Mouse (Mus musculus) left cerebral cortex, postnatal 10 days (tissue): Measurements from ENCODE around the gene Igdcc4. TPM values are rescaled to one million over a fixed set of nuclear protein-coding genes. Genes with fewer than 3 reads are reported as not detected.
A peak's percentile ranks its signal among the peaks of the same experiment; 100 is the strongest.

ENCODE experiments used
- DNase-seq, 2 experiments: peaks; one replicate each; pipeline ENCODE4 v3.0.0; 2021 to 2022; ENCODE audit warnings: low spot score in 2 of 2, mixed read lengths in 1 of 2; ENCODE audit errors: extremely low spot score in 1 of 2
- intact Hi-C: fragments of 180-260 bp; cut with DNase I; formaldehyde crosslinking; loops from one replicate; pipeline ENCODE4 v1.15.1; 2025
- total RNA-seq, 2 experiments: library from RNA; stranded (reverse); gene quantifications; 2 replicates each; pipeline ENCODE4 v1.2.3; 2021

The Igdcc4 gene
- total RNA-seq, 2 experiments from 2014 or later, result 25.5 to 29.2 TPM

DNA sequence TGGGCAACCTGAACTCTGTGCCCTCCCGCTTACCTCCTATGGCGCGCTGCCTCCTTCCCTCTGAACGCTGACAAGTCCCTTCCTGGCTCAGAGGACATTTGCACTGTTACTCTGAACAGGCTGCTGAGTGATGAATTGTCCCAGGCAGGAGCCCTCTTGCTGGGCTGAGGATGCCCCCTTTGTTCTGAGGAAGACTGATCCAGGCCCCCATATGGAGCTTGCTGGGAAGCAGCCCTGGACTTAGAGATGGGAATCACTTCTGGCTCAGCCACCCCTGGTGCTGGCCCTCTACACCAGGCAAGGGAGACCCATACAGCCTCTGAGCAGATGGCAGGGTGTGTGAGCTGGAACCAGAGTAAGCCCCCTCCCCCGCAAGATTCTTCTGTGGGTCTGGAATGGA, 44.7 kb downstream of the Igdcc4 start:
- DNase-seq, result no peak
- intact Hi-C loops, result no loop called here

DNA sequence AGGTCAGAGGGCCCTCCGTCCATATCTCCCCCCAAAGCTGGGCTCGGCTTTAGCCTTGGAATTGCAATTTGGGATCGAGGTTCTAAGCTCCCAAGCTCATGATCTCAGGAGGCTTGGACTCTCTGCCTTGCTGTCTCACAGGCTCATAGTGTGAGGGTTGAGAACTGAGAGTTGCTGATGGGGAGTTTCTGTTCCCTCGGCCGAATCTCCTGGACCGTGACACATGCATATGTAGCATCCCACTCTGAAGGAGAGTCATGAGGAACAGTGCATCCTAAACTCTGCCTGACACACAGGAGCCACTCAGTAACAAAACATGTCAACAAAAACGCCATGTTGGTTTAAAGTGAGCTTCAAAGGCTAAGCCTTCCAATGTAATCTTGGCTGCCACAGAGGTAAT, 47.2 kb downstream of the Igdcc4 start:
- no peak for DNase-seq
- intact Hi-C loops, result no loop called here

DNA sequence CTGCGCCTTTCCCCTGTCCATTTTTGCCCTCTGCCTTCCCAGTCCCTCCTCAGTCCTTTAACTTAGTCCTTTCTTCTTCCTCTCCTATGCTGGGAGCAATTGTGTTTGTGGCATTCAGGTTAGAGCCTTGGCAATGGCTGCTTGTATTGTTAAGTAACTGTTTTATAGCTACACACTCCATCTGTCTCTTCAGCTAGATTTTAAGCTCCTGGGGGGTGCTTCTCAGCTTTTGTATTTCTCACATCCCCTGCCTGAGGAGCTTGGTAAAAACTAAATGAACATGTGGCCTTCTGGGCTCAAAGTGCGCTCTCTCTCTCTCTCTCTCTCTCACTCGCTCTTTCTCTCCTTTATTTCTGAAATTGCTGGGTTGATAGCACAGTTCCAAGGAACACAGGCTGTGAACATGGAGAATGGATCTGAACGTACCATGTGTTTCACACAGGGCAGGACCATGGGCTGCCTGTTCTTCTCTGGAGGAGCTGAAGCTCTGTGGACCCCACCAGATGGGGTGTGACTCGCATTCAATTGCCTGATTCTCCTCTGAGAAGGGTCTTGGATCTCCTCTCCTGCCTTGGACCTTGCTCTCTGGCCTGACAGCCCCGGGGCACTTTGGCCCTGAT, 51.5 kb downstream of the Igdcc4 start:
- intact Hi-C loops, result no loop called here
- no peak for DNase-seq

DNA sequence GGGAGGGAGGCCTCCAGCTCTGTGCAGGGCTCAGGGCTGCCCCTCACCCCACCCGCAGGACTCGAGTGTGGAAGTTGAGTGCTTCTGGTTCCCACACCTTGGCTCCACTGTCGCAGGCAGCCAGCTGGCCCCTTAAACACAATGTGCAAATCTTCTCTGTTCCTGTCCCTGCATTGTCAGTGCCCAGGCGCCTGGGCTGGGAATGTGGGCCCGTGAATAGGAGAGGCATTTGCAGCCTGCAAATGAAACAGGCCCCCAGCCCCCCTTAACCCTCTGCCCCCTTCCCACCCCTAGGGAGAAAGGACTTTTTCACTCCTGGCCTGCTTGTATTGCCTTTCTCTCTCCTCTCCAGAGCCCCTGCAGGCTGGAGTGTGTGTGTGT, 52.0 kb downstream of the Igdcc4 start:
- no peak for DNase-seq
- intact Hi-C loops, result no loop called here

DNA sequence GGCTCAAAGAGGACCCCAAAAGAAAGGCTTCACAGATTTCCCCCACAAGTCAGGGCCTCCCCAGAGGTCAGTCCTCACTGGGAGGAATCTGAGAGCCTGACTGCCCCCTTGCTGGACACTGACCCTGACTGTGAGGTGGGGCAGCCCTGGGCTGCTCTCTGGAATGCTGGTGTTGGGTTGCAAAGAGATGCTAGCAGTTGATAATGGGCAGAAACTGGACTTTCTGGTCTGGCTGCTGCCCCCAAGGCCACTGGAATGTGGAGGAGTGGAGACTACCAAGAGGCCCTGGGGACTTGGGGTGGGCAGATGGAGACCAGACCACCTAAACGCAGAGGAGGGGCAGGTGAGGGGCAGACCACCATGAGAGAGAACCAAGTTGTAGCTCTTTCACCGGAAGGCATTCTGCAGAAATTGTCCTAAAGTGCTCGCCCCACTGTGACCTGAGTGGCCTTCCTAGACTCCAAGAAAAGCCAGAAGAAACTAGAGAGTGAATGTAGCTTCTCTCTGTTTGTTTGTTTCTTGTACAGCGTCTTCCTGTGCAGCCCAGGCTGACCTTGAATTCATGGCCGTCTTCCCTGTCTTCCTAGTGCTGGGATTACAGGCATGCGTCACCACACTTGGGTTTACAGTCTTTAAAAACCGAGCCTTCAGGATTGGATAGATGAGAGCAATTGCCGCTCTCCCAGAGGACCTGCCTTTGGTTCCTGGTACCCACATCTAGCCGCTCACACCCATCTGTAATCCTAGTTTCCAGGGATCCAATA, 53.6 kb downstream of the Igdcc4 start:
- no peak for DNase-seq

DNA sequence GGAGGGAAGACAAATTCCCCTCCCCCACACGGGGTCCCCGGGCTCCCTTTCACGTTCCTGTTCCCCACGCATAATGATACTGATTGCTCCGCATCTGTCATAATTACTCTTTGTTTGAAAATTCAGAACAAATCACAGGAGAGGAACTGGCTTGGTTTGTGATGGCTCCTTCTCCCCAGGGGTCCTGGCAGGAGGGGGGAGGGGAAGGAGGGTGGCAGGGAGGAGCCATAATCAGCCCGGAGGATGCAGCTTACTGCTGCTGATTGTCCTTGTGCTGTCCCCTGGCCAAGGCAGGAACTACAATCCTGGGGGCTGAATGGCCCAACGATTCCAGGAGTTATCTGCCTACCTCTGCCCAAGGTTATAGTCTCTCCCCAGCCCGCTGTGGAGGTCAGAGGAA, 55.3 kb downstream of the Igdcc4 start:
- DNase-seq, result peak in 1 of 2 experiments; percentile 44
- intact Hi-C loops, result no loop called here

More for the DNA sequence above, 53.6 kb downstream of the Igdcc4 start:
- intact Hi-C loops, result no loop called here

DNA sequence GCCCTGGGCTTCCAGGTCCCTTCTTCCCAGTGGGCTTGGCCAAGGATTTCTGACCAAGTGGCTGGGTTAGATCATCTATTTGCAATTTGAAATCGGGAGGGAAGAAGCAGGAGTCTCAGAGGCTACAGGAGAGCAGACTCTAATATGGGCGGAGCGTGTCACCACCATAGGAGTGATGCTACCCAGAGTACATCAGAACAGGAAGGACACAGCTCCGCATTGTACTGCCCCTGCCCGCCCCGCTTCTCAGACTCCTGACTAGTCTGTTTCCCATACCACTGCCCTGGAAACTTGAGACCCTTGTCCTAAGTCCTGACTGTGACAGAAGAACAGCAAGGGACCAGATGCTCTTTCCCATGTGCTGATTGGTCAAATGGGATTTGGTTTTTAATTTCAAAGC, 56.3 kb downstream of the Igdcc4 start:
- no peak for DNase-seq
- intact Hi-C loops, result no loop called here

DNA sequence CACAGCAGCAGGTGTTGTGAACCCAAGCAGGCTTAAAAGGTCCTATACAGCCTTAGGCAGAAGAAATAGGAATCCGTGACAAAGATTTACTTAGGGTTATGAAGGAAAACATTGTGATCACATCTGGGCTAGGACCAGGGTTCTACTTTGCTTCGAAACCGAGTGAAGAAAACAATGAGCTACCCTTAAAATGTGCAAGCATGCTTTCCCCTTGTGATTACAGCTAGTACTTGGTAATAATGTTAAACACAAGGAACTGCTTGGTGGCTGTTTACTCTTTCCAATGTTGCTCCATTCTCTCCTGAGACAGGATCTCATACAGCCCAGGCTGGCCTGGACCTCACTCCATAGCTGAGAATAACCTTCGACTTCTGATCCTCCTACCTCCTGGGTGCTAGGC, 59.9 kb downstream of the Igdcc4 start:
- DNase-seq, result no peak
- intact Hi-C loops, result no loop called here

DNA sequence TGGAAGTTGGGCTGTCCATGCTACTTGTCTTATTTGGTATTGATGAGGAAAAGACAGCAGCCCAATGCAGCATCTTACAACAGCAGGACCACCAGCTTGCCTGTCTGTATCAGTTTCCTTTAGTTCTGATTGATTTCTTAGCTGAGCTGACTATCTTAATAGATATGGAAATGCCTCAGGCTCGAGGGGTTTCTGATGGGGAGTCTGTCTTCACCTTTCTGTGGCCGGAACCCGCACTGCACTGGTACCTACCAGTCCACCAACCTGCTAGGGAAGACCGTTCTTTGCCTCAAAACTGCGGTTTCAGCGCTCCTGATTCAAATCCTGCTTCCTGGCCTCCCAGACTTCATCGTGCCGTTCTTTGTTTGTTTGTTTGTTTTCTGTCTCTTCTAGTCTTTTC, 60.6 kb downstream of the Igdcc4 start:
- DNase-seq, result no peak
- intact Hi-C loops, result no loop called here

DNA sequence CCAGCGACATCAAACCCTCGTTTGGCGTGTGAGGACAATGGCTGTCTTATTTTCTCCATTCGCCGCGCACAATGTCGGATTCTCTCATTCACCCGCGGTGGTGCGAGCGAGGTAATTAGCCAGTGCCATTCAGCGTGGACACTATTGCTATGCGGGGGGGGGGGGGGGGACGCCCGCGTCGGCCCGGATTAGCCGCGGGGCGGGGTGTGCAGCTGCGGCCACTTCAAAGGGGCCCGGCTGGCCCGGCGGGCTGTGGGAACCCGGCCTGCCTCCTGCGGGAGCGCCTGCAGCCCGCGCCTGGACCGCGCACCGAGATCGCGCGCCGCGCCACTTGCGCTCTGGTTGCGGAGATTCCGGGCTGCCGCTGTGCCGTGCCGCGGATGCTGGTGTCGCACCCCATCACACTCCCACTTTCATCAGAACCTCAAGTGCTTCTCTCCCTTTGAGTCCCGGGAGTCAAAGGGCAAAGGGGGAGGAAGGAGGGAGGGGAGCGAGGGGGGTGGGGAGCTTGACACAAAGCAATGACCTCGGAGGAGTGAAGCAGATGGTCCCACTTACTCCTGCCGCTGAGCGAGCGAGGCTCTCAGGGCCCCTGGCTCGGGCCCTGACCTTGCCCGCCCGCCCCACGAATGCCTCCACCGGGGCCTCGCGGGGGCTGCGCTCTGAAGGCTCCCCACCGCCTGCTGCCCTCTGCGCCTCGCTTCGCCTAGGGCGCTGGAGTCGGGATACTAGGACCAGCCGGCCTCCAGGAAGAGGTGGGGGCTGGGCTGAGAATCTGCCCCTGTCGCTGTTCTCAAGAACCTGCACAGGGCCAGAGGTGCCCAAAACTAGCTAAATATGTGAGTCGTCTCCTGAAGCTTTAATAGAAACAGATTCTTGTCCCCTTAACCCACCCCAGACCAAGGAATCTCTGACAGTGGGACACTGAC, 61.7 kb downstream of the Igdcc4 start:
- intact Hi-C loops, result no loop called here
- DNase-seq, result peak in 1 of 2 experiments; percentile 79

DNA sequence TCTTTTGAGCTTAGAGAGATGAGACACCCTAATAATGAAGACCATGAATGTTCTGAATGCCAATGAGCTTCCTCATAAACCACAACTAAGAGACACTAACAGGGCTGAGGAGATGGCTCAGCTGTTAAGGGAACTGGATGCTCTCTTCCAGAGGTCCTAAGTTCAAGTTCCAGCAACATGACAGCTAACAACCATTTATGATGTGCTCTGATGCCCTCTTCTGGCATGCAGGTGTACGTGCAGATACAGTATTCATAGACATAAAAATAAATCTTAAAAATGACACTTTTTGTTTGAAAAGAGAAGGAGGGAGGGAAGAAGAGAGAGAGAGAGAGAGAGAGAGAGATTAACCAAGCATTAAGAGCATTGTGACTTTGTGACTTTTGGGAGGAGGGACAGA, 63.6 kb downstream of the Igdcc4 start:
- DNase-seq, result no peak
- intact Hi-C loops, result no loop called here

DNA sequence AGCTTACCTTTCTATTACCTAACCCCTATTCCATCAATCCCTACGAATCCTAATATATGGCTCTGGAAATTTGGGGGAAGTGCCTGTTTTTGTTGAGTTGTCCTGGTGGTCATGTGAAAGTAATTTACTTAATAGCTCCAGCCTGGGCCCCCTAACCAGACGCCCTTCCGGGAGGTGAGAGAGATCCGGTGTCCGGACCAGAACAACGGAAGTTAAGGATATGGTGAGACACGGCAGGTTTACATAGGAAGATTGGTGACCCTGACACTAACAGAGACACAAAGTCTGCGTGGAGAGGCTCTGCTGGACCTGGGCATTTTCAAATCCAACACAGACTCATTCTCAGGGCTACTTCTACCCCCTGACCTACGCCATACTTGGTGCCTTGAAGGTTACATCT, 65.1 kb downstream of the Igdcc4 start:
- DNase-seq, result no peak

DNA sequence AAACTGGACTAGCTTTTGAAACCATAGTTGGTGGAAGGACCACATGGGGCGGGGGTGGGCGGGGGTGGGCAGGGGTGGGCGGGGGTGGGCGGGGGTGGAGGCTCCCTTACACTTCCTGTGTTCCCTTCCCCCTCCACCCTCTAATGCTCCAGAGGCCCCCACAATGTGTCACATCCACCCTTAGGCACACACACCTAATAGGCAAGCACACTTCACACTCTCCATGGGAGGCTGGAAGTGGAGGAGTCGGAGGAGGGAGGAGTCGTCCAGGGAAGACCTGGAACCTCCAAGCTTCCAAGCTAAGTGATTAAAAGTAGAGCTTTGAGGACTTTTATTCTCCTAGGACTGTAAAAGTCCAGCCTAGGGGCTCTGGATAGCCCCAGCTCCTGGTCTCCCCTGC, 67.2 kb downstream of the Igdcc4 start:
- intact Hi-C loops, result no loop called here
- no peak for DNase-seq

More for the DNA sequence above, 65.1 kb downstream of the Igdcc4 start:
- intact Hi-C loops, result no loop called here

DNA sequence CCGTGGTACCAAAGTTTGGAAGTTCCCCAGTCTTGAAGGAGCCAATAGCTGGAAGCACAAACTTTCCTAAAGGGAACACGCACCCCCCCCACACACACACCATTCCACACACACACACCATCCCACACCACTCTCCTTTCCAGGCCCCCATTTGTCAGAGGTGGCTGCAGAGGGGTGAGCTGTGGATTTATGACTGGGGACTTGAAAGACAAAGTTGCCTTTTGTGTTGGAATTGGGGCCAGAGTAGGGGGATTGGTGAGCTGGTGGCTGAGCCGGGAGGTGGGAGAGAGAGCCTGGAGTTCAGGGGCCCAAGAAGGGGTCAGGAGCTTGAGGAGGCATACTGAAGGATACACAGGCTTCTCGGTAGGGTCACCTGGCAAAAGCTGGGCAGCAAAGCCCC, 67.7 kb downstream of the Igdcc4 start:
- intact Hi-C loops, result no loop called here
- DNase-seq, result no peak

DNA sequence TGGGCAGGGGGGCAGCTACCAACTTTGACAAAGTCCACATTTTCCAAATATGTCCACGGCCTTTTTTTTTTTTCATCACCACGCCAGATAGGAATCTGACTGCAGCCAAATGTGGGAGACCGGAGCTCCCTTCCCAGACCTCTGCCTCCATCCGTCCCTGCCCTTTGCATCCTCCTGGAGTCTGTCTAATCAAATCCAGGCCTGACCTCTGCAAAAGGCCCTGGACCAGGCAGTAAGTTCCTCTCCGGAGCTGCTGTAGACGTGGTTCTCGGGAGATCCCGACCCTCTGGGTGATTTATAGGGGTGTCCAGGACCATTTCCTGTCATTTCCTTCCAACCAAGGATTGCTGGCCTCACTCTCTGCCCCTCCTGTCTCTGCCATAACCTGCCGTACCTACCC, 71.4 kb downstream of the Igdcc4 start:
- DNase-seq, result no peak
- intact Hi-C loops, result no loop called here

DNA sequence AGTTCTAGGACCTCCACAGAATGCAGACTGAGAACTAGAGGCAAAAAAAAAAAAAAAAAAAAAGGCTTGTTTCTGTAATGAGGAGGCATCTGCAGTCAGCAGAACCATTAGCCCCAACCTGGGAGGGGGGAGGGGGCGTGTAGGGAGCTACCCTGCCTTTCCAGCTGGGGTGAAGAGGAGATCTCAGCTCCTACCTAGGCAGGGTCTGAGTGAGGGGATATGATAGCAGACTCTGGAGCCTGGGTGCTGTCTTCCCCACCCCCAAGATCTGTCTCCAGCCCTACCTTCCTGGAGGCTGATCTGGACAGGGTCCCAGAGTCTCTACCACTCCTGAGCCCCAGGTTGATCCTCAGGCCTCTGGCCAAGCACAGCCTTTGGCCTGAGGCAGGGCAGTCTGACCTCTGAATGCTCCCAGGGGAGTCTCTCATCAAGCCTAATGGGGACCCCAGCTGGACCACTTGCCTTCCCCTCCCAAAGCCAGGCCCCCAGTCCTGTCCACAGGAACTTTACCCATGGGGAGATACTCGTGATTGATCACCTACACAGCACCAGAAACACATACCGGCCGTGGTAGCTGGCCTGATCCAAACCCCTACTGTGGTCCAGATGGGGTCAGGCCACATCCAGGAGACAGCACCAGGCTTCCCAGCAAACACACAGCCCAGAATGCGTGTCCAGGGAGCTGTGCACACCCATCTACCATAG, 74.1 kb downstream of the Igdcc4 start:
- DNase-seq, result no peak
- intact Hi-C loops, result no loop called here

DNA sequence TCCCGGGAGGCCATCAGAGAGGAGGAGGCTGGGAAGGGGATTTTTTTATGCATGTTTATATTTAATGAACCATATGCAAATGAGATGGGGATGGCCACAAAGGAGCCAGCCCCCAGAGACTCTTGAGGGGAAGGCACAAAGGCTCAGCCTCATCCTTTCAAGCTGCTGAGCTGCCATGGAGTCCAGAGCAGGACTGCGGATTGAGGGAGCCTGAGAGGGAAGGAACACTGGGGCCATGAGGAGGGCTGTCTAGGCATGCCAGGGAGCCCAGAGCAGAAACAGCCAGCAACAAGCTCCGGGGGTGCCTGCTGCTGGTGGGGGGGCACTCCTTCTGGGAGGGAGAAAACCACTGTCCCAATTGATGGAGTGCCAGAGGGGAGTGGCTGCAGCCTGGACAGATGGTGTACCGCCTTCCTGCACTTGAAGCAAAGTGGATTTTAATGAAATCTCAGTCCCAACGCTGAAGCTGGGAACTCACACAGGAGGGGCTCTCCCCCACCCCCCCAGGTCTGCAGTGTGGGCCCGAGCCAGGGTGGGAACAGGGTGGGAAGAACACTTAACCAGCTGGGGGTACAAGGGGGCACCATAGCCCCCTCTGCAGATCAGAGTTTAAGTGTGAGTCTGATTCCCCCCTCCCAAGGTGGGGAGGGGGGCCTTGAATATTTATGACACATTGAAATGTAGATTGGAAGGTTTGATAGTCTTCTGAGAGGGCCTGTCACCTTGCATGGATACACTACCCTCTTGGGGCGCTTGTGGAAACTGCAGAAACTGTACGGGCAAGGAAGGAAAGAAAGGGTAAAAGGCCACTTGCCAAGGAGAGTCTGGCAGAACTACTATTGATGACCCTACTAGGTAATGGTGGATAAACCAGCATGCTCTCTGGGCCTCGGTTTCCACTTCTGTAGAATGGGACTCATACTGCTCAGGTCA, 74.9 kb downstream of the Igdcc4 start:
- DNase-seq, result peak in 1 of 2 experiments; percentile 57
- intact Hi-C loops, result no loop called here

DNA sequence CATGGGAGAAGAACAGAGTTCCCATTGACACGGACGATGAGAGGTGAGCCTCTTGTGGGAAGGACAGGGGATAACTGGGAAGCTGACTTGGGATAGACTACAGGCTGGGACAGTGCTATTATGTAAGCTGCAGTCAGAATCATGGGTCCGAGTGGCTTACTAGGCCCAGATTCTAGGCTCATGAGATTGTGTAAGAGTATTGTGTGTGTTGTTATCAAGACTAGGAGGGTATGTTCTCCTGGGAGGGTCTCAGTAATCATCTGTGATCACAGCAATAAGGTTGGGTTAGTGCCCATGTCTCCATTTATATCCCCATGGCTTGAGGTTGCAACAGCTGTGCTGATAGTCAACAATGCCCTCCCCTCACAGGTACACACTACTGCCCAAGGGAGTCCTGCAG, 76.2 kb downstream of the Igdcc4 start:
- DNase-seq, result no peak
- intact Hi-C loops, result no loop called here
